Mouse (Mus musculus) bone marrow macrophage, adult 2 months (primary cell): ENCODE measurements around the gene Slc1a2.

Experiments
- CTCF ChIP-seq: IDR thresholded peaks from 2 replicates; pipeline ENCODE4 v1.5.1; 2012; ENCODE audit warnings: low read depth, mild to moderate bottlenecking, low read length, moderate library complexity
- POLR2A ChIP-seq: IDR thresholded peaks from 2 replicates; pipeline ENCODE4 v1.6.1; 2012; ENCODE audit warnings: mild to moderate bottlenecking, low read depth, low read length, borderline replicate concordance

- TF ChIP-seq CTCF (no peak), POLR2A (no peak)
Measured at GRCm38 (mm10) chr2:102725054-102725453, 66.6 kb downstream of the Slc1a2 start.
